Mouse (Mus musculus) liver, embryonic 12.5 days (tissue): ENCODE data around the gene Svs4. TPM values are rescaled to one million over a fixed set of nuclear protein-coding genes. Genes with fewer than 3 reads are reported as not detected.
"Not testable (repeated sequence)": the region's sequence is repeated elsewhere in the genome, so short reads cannot be mapped to it uniquely, and the experiment has no call there.

Experiments used
- ATAC-seq: fragments of 200-750 bp; cut with Nextera tagmentation; 2 replicates; pipeline ENCODE4 v1.8.0; 2017; ENCODE audit warnings: moderate number of reproducible peaks, mild to moderate bottlenecking, moderate library complexity
- H3K27ac ChIP-seq: fragments of 300-500 bp; sonication (generic); 2 replicates; pipeline ENCODE4 v1.5.1; 2016; ENCODE audit warnings: mild to moderate bottlenecking
- H3K27me3 ChIP-seq: fragments of 300-500 bp; sonication (generic); replicated peaks from 2 replicates; pipeline ENCODE4 v1.6.1; 2016; ENCODE audit warnings: mild to moderate bottlenecking, moderate library complexity
- H3K36me3 ChIP-seq: fragments of 300-500 bp; sonication (generic); 2 replicates; pipeline ENCODE4 v1.6.1; 2016; ENCODE audit warnings: mild to moderate bottlenecking, moderate library complexity
- H3K4me1 ChIP-seq: fragments of 300-500 bp; sonication (generic); 2 replicates; pipeline ENCODE4 v1.6.1; 2016
- H3K4me2 ChIP-seq: fragments of 300-500 bp; sonication (generic); 2 replicates; pipeline ENCODE4 v1.6.1; 2016; ENCODE audit warnings: mild to moderate bottlenecking, moderate library complexity
- H3K4me3 ChIP-seq: fragments of 300-500 bp; sonication (generic); 2 replicates; pipeline ENCODE4 v1.5.1; 2016; ENCODE audit warnings: mild to moderate bottlenecking, moderate library complexity
- H3K9ac ChIP-seq: fragments of 300-500 bp; sonication (generic); 2 replicates; pipeline ENCODE4 v1.6.1; 2016; ENCODE audit warnings: mild to moderate bottlenecking, moderate library complexity
- H3K9me3 ChIP-seq: fragments of 300-500 bp; sonication (generic); replicated peaks from 2 replicates; pipeline ENCODE4 v1.6.1; 2016; ENCODE audit warnings: mild to moderate bottlenecking, moderate library complexity
- WGBS: fragments of 180-500 bp; shearing (Covaris S2); methylation state at CpG from one replicate; pipeline ENCODE4 v1.1.7; 2016; ENCODE audit not compliant: insufficient replicate concordance; 5-methylcytosine and 5-hydroxymethylcytosine counted together
- polyA plus RNA-seq: library from polyadenylated mRNA; unstranded; fragments of >200 nt; fragmentation: Nextera tagmentation; extraction: Ambion mirVana; gene quantifications from 2 replicates; pipeline ENCODE4 v1.2.1, GENCODE M21; 2016

The Svs4 gene
- polyA plus RNA-seq, result not detected in 2 replicates

- Histone ChIP-seq H3K4me2 (no peak within 1 kb of the TSS), H3K4me1 (no peaks in the 10 kb centered on the region), H3K9me3 (no peaks in the 10 kb centered on the region), H3K4me3 (no peak within 1 kb of the TSS), H3K27me3 (no peaks in the 10 kb centered on the region), H3K9ac (no peak within 1 kb of the TSS), H3K27ac (no peak within 1 kb of the TSS), H3K36me3 (no peaks in the 10 kb centered on the region)
- no peak for ATAC-seq
- 77% methylated on average over 4 of the region's 4 CpGs for WGBS
Measured at GRCm38 (mm10) chr2:164278359-164278758, at the start of gene Svs4. TSS of gene Svs4 (minus strand) at chr2:164278459.

- no peaks in the 10 kb centered on the region for H3K27me3 ChIP-seq
- no peak overlapping the region for H3K4me3 ChIP-seq
- no peak overlapping the region for H3K4me2 ChIP-seq
- no peak overlapping the region for H3K9ac ChIP-seq
- no peak overlapping the region for H3K27ac ChIP-seq
- no peaks in the 10 kb centered on the region for H3K4me1 ChIP-seq
- ATAC-seq, result no peak
- no peaks in the 10 kb centered on the region for H3K9me3 ChIP-seq
- WGBS, result 70% methylated on average over 6 of the region's 6 CpGs
- H3K36me3 ChIP-seq, result no peaks in the 10 kb centered on the region
Measured at GRCm38 (mm10) chr2:164320983-164321382, 42.7 kb upstream of the Svs4 start.

GRCm38 (mm10) chr2:164316451-164316850 lies 38.2 kb upstream of the Svs4 start, which contains the start of gene Svs6:
TSS of gene Svs6 (plus strand) at chr2:164316751.
- not testable (repeated sequence) for H3K36me3 ChIP-seq, H3K27me3 ChIP-seq, H3K4me2 ChIP-seq, H3K9me3 ChIP-seq, H3K4me1 ChIP-seq, H3K27ac ChIP-seq, H3K4me3 ChIP-seq, H3K9ac ChIP-seq, ATAC-seq
- WGBS, result 55% methylated on average over 1 of the region's 1 CpGs

- ATAC-seq, H3K9me3 ChIP-seq, H3K4me1 ChIP-seq, H3K9ac ChIP-seq, H3K27me3 ChIP-seq, H3K27ac ChIP-seq, H3K4me3 ChIP-seq, H3K4me2 ChIP-seq, H3K36me3 ChIP-seq: not testable (repeated sequence)
Measured at GRCm38 (mm10) chr2:164315460-164315859, 37.2 kb upstream of the Svs4 start.

GRCm38 (mm10) chr2:164312599-164312998 lies 34.3 kb upstream of the Svs4 start:
- Histone ChIP-seq H3K9me3 (no peaks in the 10 kb centered on the region), H3K27ac (no peak overlapping the region), H3K4me1 (no peaks in the 10 kb centered on the region), H3K27me3 (no peaks in the 10 kb centered on the region), H3K36me3 (no peaks in the 10 kb centered on the region), H3K4me2 (no peak overlapping the region), H3K9ac (no peak overlapping the region), H3K4me3 (no peak overlapping the region)
- WGBS, result 68% methylated on average over 5 of the region's 5 CpGs
- ATAC-seq, result no peak

- H3K9ac ChIP-seq, H3K9me3 ChIP-seq, H3K36me3 ChIP-seq, H3K4me3 ChIP-seq, H3K27me3 ChIP-seq, ATAC-seq, H3K27ac ChIP-seq, H3K4me2 ChIP-seq, H3K4me1 ChIP-seq: not testable (repeated sequence)
- WGBS, result 55% methylated on average over 1 of the region's 1 CpGs
Measured at GRCm38 (mm10) chr2:164288968-164289367, 10.7 kb upstream of the Svs4 start, which contains the start of gene Svs3a. TSS of gene Svs3a (plus strand) at chr2:164289268.

- H3K4me3 ChIP-seq, H3K4me1 ChIP-seq, H3K27ac ChIP-seq, H3K27me3 ChIP-seq, H3K36me3 ChIP-seq, ATAC-seq, H3K9me3 ChIP-seq, H3K9ac ChIP-seq, H3K4me2 ChIP-seq: not testable (repeated sequence)
- 52% methylated on average over 1 of the region's 1 CpGs for WGBS
Measured at GRCm38 (mm10) chr2:164256540-164256939, 21.7 kb downstream of the Svs4 start, which contains the start of gene Svs3b. TSS of gene Svs3b (minus strand) at chr2:164256640.

GRCm38 (mm10) chr2:164238366-164238765 lies 39.9 kb downstream of the Svs4 start, which contains the start of gene Svs2:
TSS of gene Svs2 (minus strand) at chr2:164238466.
- no peaks in the 10 kb centered on the region for H3K9me3 ChIP-seq
- H3K27ac ChIP-seq, result no peak within 1 kb of the TSS
- no peak within 1 kb of the TSS for H3K4me2 ChIP-seq
- WGBS, result 59% methylated on average over 3 of the region's 3 CpGs
- no peak within 1 kb of the TSS for H3K4me3 ChIP-seq
- H3K9ac ChIP-seq, result no peak within 1 kb of the TSS
- no peak for ATAC-seq
- no peaks in the 10 kb centered on the region for H3K36me3 ChIP-seq
- H3K4me1 ChIP-seq, result no peaks in the 10 kb centered on the region
- H3K27me3 ChIP-seq, result no peaks in the 10 kb centered on the region

GRCm38 (mm10) chr2:164232671-164233070 lies 45.6 kb downstream of the Svs4 start:
- ATAC-seq, result no peak
- H3K4me2 ChIP-seq, result no peak overlapping the region

GRCm38 (mm10) chr2:164228361-164229070 lies 49.7 kb downstream of the Svs4 start:
- Histone ChIP-seq H3K4me3 (no peak overlapping the region), H3K9me3 (no peaks in the 10 kb centered on the region), H3K36me3 (no peaks in the 10 kb centered on the region), H3K4me2 (no peak overlapping the region), H3K4me1 (no peaks in the 10 kb centered on the region), H3K9ac (no peak overlapping the region), H3K27ac (no peak overlapping the region), H3K27me3 (no peaks in the 10 kb centered on the region)
- 59% methylated on average over 8 of the region's 8 CpGs for WGBS
- no peak for ATAC-seq

More at GRCm38 (mm10) chr2:164232671-164233070, 45.6 kb downstream of the Svs4 start:
- H3K4me1 ChIP-seq, result no peaks in the 10 kb centered on the region
- no peaks in the 10 kb centered on the region for H3K27me3 ChIP-seq
- no peak overlapping the region for H3K4me3 ChIP-seq
- H3K27ac ChIP-seq, result no peak overlapping the region
- H3K36me3 ChIP-seq, result no peaks in the 10 kb centered on the region
- 70% methylated on average over 8 of the region's 8 CpGs for whole genome bisulfite sequencing
- H3K9me3 ChIP-seq, result no peaks in the 10 kb centered on the region
- no peak overlapping the region for H3K9ac ChIP-seq
